Mouse (Mus musculus): ENCODE measurements around the gene Nmur1. TPM values are rescaled to one million over a fixed set of nuclear protein-coding genes. Genes with fewer than 3 reads are reported as not detected.
A peak's percentile ranks its signal among the peaks of the same experiment; 100 is the strongest.

Nmur1 gene
- not detected for total RNA-seq (2021)
- long read RNA-seq, experiment 1, result 0 reads
- long read RNA-seq, experiment 2, result 0 reads

- no peak for DNase-seq
Observed at GRCm38 (mm10) chr1:86426128-86426527, at the start of gene Nmur1, which contains the start of gene Tex44. Gene Nmur1 (minus strand): TSS chr1:86426228. Gene Tex44 (plus strand): TSS chr1:86426329.

GRCm38 (mm10) chr1:86473109-86473760, 47.2 kb upstream of the Nmur1 start:
- no peak for DNase-seq

GRCm38 (mm10) chr1:86472197-86472952, 46.3 kb upstream of the Nmur1 start:
- peak; percentile 85 to 93 for DNase-seq

- DNase-seq, result peak; percentile 46 to 75
Observed at GRCm38 (mm10) chr1:86471504-86471961, 45.5 kb upstream of the Nmur1 start.

- DNase-seq, result peak; percentile 92 to 95
Observed at GRCm38 (mm10) chr1:86470519-86471181, 44.6 kb upstream of the Nmur1 start.

- no peak for DNase-seq
Observed at GRCm38 (mm10) chr1:86469876-86470275, 43.8 kb upstream of the Nmur1 start.

- no peak for DNase-seq
Observed at GRCm38 (mm10) chr1:86467416-86467815, 41.4 kb upstream of the Nmur1 start.

- no peak for DNase-seq
Observed at GRCm38 (mm10) chr1:86464875-86465224, 38.8 kb upstream of the Nmur1 start.

- no peak for DNase-seq
Observed at GRCm38 (mm10) chr1:86464223-86464874, 38.3 kb upstream of the Nmur1 start.

- no peak for DNase-seq
Observed at GRCm38 (mm10) chr1:86459371-86459770, 33.3 kb upstream of the Nmur1 start.

GRCm38 (mm10) chr1:86456892-86457581, 31.0 kb upstream of the Nmur1 start:
- no peak for DNase-seq

- DNase-seq, result no peak
Observed at GRCm38 (mm10) chr1:86452713-86453112, 26.7 kb upstream of the Nmur1 start.

- DNase-seq, result no peak
Observed at GRCm38 (mm10) chr1:86449966-86450365, 23.9 kb upstream of the Nmur1 start.

GRCm38 (mm10) chr1:86448272-86448671, 22.2 kb upstream of the Nmur1 start:
- DNase-seq, result peak; percentile 66 to 75

- DNase-seq, result peak; percentile 73 to 81
Observed at GRCm38 (mm10) chr1:86447596-86448171, 21.7 kb upstream of the Nmur1 start.

GRCm38 (mm10) chr1:86443386-86444172, 17.6 kb upstream of the Nmur1 start:
- DNase-seq, result peak in 1 of 2 experiments; percentile 48

GRCm38 (mm10) chr1:86442832-86443231, 16.8 kb upstream of the Nmur1 start:
- DNase-seq, result no peak

GRCm38 (mm10) chr1:86441980-86442831, 16.2 kb upstream of the Nmur1 start:
- peak; percentile 93 to 94 for DNase-seq

- no peak for DNase-seq
Observed at GRCm38 (mm10) chr1:86441724-86441979, 15.6 kb upstream of the Nmur1 start.

Measured in heart, adult 18-20 months (tissue).